Mouse (Mus musculus) kidney, adult 2 months (tissue): ENCODE data around the gene Smim4.

ENCODE experiments used
- CTCF ChIP-seq: fragments of 200-500 bp; conservative IDR thresholded peaks from 2 replicates; pipeline ENCODE4 v1.5.1; 2011; ENCODE audit warnings: low read depth, mild to moderate bottlenecking, control low read depth, low read length, moderate library complexity, mixed read lengths; ENCODE audit not compliant: insufficient read depth, insufficient read length
- POLR2A ChIP-seq: fragments of 200-500 bp; IDR thresholded peaks from one replicate; pipeline ENCODE4 v1.6.1; 2011; ENCODE audit warnings: low read depth, low read length, control low read depth

DNA sequence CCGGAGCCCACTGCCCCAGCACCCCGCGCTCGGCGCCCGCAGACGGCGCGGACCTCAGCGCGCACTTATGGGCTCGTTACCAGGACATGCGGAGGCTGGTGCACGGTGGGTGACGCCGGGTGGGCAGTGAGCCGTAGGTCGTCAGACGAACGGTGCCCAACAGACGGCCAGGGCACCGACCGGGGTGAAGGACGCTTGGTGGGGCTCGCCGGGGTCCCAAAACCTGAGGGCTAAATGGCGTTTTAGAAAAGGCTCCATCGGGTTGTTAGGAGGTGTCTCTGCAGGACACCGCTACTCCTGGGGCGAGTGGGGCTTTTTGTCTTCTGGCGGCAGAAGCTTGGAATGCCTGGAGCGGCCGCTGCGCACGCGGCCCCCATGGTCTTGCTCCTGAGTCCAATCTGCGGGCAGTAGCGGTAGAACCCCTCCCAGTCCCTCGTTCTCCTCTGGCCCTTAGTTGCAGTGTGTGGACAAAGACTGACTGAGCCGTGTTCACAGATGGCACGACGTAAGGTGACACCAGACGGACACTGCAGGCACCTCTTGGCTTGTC lies 2.6 kb upstream of the Smim4 start:
- no peak for TF ChIP-seq CTCF
- TF ChIP-seq POLR2A = no peak
